Mouse (Mus musculus) A20 (cell line): Measurements from ENCODE around the gene Arrb1.

Source experiments
- DNase-seq: peaks from one replicate; pipeline ENCODE4 v3.0.0-alpha.2; 2011; ENCODE audit warnings: low read depth, low spot score

The Arrb1 gene

DNA sequence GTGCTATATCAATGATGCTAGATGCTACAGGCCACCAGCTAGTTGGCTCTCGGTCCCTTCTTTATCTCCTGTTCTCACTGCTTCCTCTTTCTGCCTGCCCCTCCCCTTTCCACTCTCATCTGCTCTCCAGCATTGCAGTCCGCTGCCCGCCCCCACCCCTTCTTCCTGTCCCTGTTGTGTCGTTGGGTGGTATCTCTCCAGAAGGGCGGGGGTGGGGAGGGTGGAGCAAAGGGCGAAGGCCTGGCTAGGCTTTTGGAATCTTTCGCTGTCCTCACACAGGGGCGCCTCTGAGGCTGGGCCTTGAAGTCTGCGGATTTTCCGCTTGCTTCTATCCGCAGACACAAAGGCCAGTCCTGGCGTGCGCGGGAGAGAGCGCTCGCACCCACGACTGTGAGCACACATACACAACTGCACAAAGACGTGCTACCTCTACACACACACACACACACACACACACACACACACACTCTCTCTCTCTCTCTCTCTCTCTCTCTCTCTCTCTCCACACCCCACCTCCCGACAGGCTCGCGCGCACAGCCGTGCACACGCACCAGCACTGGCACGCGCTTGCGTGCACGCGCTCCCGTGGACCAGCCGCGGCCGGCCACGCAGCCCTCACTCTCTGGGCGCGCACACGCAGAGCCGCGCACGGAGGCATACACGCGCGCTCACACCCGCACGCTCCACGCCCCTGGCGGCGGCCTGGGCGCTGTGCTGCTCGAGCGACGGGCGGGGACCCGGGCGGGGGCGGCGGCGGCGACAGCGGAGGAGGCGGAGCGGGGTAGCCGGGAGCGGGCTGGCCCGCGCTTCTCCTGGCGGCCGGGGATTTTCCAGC, at the start of gene Arrb1:
Arrb1 (plus strand) TSS at position 566 of the 835 bp plus-strand sequence.
- DNase-seq, result peak; percentile 91

DNA sequence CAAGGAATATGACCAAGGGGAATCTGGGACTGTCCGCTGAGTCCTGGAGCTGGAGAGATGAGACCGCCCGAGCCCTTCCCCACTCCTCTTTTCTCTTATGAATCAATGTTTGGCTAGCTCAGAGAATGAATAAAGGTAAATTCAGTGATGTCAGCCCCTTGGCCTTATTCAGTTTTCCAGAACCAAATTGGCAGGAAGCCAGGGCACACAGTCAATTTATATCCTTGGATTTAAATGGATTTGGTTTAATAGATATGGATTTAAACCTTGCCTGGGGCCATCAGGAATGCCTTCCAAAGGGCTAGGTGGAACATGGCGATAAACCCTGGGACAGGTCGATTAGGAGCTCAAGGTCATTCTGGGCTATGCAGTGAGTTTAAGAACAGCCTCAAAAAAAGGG, 45.6 kb upstream of the Arrb1 start:
- no peak for DNase-seq

DNA sequence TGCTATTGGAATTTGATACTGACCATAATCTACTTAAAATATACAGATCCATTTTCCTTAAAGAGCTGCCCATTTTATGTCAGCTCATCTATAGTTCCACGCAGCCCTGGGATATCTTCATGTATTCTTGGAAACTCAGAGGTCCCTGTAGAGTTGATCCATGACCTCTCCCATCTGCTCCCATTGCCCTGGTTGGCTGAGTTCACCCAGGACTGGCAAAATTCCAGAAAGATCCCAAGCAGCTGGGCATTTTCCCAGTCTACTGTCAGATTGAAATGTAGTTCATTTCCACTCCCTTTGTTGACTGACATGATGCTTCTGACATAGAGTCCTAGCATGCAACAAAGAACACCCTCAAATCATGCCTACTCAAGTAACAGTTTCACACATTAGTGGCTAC, 36.1 kb upstream of the Arrb1 start:
- DNase-seq, result no peak

DNA sequence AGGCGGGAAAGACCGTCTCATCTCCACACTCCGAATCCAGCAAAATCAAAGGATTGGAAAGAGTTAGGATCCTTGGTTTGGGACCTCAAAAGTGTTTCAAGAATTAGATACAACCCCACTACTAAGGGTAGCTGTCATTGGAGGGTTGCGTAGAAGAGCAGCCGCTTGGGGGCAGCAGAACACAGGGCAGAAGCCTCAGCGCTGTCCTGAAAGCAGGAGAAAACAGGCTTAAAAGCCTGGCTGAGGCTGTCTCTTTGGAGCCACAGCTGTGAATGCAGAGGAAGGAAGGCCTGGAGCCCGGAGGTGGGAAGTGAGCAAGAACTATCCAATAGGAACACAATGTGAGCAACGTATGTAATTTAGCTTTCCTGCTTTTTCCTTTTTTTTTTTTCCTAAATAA, 35.1 kb upstream of the Arrb1 start:
- DNase-seq, result peak; percentile 64

DNA sequence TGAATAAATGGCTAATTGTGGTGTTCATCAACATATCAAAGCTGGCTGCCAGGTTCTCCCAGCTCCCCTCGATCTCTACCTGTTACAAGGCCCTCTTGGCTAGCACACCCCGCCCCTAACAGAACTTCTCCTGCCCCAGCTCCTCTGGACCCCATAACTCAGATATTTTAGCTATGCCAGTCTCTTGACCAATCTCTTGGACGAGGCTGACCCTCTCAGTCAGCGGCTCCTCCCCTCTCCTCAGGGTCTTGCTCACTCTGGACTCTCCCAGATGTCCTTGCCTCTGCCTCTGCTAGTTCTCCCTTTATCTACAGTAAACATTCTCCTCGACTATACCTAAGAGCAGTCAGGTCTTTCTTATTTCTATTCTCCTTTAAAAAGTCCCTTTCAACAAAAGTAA, 34.6 kb upstream of the Arrb1 start:
- DNase-seq, result no peak

DNA sequence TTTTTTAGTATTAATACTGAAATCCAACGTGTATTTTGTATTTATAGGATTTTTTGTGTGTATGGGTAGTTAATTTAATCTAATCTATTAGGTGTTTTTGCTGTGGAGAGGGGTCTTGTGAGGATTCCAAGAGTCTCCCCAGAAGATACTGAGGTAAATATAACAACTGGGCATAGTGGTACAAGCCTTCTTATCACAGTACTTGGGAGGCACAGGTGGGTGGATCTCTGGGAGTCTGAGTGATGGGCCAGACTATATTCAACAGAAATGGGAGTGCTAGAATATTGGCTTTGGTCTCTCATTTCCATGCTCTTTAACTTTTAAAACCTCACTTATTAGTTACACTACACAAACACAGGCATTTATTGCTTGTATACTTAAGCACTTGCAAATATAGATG, 34.1 kb upstream of the Arrb1 start:
- DNase-seq, result no peak

DNA sequence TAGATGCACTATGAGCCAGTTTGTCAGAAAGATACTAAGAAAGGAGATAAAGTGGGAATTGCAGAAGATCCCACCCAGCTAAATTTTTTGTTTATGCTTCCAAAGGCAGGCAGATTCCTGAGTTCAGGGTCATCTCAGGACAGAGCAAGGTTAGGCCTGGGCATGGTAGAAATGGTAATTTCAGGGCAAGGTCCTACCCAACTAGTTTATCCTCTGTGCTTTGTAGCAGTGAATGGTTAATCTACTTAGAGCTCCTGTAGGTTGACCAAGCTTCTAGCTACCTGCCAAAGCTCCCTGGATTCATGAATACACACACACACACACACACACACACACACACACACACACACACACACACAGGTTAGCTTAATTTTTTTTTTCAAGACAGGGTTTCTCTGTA, 30.7 kb upstream of the Arrb1 start:
- DNase-seq, result no peak

DNA sequence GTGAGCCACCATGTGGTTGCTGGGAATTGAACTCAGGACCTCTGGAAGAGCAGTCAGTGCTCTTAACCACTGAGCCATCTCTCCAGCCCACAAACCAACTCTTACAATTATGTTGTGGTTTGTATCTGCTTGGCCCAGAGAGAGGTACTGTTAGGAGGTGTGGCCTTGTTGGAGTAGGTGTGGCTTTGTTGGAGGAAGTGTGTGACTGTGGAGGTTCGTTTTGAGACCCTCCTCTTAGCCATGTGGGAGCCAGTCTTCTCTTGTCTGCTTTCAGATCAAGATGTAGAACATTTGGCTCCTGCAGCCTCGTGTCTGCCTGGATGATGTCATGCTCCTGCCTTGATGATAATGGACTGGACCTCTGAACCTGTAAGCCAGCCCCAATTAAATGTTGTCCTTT, 27.1 kb upstream of the Arrb1 start:
- DNase-seq, result peak; percentile 22

DNA sequence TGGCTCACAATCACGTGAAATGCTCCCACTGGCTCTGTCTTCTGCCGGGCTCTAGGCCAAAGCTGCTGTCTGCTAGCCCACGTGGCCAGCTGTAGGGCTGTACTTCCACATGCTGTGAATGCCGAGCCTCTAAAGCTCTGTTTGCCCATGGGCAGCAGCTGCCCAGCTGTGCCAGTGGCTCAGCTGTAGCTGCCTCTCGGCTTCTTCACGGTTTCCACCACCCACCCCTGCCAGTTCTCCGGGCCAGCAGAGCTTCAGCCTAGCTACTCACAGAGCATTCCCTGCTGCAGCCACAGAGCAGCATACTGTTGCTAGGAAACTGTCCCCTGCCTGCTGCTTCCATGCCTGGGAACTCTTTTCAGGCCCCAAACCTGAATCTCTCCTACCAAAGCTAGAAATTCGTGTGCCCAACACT, 25.2 kb upstream of the Arrb1 start:
- DNase-seq, result no peak

DNA sequence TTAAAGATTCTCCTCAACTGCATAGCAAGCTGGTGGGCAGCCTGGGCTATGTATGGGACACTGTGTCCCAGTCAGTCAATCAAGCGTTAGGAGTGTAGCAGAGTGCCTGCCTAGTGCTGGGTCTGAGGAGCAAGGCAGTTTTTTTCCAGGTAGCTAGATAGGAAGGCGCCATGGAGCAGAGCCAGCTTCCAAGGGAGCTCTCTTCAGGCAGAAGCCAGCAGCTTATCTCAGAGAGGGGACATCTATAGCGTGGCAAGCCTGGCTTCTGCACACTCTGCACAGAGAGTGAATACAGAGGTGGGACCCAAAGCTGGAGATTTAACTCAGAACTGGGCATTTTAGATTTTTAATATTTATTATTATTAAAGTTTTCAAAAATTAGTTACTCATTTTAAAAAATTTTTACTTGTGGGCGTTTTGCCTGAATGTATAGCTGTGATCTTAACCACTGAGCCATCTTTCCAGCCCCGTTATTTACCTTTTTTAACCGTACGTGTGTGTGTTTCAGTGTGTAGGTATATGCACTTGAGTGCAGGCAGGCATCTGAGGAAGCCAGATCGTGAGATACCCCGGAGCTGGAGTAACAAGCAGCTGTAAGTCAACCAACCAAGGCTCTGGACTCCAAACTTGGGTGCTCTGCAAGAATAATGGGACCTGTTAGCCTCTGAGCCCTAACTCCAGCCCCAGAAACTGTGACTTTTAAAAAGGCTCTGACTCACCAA, 19.0 kb upstream of the Arrb1 start:
- DNase-seq, result no peak

DNA sequence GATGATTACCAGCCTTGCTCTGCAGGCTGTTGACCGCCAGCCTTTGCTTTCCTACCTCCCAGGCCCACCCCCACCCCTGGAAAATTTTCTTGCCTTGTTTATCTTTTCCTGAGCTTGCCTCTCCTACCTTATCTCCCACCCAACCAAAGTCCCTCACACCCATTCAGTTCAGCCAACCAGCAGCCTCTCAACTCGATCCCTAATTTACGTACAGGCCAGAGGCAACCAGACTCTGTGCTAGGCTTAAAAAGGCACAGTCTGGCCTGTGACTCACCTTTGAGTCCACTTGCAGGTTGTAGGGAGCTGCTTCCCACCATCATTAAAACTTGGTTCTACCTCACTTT, 18.5 kb upstream of the Arrb1 start:
- DNase-seq, result no peak

DNA sequence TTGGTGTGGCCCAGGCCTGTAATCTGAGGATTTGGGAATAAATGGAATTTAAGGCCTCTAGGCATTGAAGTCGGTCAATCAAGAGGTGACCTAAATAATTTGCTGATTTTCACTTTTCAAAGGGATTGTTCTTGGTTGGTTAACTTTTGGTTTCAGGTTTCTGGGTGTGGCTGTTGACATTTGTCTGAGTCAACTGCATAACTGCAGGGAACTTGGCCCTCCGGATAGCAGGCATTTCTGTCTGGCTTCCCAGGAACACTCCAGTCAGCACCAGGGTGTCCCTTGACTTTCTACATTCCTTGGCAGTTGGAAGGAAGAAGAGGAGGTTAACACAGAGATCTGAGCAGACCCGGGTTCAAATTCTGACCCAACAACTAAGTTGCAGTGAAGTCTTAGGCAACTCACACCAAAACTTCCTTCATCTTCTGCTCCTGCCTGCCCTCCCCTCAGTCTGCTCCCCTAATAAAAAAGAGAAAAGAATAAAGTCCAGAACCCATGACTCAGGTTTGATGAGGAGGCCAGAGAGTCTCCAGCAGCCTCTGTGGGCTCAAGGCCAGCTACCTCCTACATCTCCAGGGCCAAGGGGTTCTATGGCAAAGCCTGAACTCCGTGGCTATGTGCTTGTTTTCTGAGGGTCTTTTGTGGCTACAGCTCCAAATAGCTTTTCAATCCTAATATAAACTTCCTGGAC, 16.2 kb upstream of the Arrb1 start:
- no peak for DNase-seq

DNA sequence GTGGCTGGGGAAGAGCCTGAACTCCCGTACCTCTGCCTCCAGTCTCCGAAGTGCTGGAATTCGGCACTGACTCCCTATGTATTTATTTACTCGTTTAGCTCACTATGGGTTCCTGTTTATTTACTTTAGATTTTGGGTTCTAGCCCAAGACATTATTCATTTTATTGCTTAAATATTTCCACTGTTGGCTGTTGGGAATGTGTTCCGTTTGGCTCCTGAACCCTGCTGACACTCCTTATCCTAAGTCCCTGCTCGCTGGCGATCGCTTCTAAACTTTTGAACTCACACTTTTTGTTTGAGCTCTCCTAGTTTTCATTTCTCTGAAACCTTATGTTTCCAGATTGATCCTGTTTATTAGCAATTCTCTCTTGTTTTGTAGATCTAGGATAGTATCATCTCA, 12.1 kb upstream of the Arrb1 start:
- DNase-seq, result no peak

DNA sequence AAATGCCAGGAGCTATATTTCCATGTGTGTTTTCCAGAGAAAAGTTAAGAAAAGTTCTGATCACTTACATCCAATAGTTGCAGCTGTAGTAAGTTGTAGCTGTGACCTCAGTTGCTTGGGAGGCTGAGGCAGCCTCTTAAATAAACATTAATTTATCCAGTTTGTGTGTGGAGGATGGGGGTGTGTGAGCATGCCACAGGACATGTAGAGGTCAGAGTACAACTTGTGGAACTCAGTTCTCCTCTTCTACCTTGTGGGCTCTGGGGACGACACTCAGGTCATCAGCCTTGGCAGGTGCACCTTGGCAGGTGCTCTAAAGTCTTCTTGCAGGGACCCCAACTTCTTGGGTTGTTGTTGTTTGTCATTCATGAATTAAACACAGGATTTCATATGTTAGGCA, 11.4 kb upstream of the Arrb1 start:
- no peak for DNase-seq

DNA sequence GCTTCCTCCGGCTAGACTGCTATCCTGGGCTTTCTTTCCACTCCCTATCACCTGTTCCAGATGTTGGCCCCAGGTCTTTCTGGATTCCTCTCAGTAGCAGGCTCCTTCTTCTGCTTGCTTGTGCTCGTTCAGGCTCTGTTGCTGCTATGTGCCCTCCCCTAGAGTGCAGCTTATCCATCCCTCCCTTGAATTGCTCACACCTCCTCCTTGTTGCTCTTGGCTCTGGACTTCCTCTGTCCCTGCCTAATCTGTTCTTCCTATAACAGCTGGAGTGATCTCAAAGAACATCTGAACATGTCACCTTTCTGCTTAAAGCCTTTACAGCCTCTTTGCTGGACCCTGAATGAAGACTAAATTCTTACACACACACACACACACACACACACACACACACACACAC, 6.7 kb upstream of the Arrb1 start:
- no peak for DNase-seq

DNA sequence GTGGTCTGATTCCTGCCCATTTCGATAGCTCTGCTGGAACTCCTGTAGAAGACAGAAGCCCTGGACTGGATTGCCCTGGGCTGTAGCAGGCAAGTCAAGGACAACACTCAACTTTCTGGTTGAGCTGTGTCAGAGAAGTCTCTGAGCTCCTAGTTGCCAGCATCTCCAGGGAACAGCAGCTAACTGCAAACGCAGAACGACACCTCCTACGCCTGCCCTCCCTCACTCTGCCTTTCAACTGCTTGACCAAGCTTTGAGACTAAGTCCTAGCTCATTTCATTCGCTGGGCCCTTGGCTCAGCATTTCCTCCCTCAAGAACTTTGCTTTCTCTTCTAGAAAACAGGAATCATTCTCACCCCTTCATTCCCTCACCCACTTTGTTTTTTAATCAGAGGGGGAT, 5.9 kb upstream of the Arrb1 start:
- no peak for DNase-seq

DNA sequence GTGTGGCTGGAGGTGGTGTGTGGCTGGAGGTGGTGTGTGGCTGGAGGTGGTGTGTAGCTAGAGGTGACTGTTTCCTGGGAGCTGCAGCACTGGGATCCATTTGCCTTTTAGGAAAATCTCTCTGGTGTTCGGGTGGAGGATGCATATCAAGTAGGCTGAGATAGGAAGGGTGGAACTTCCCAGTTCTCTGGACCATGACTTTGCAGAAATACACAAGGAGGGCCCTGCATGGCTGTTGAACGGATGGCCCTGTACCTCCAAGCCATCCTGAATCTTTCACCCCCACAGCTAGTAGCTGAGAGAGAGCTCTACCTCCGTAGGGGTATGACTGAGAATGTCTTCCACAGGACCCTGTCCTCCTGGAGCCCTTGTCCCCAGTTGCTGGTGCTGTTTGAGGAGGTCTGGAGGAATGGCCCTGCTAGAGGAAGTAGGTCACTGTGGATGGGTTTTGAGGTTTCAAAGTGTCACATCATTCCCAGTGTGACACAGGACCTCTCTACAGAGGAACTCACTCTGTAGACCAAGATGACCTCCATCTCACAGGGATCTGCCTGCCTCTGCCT, 3.8 kb upstream of the Arrb1 start:
- DNase-seq, result no peak

DNA sequence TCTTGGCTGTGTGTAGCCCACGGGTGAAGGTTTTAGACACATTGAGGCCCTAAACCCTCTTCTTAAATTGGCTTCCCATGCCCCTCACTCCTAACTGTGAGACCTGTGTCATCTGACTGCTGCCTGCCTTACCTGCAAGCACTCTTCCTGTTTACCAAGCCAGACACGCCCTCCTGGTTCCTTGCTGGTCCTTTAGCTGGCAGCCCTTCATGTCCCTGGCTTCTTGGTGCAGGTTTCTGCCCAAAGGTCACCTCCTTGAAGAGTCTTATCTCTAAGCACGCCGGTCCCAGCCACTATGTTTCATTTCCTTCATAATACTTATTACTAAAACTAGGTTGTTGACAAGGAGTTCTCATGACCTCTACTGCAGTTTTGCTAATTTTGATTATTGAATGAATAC, 2.7 kb upstream of the Arrb1 start:
- DNase-seq, result no peak

DNA sequence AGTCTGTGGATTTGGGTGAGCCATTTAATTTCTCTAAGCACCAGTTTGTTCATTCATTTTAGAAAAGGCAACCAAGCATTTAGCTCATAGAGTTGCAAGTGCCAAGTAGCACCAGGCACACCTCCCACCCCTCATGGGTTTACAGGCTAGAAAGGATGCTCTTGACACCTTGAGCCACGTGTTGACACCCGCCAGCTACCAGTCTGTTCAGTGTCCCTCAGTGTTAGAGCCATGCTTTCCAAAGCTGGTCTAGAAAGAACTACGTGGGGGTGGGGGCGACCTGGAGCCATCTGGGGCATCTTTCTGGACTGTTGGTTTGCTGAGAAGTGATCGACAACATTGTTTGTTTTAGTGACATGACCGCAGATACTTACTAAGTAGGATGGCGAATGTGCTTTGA, 1.7 kb upstream of the Arrb1 start:
- no peak for DNase-seq

DNA sequence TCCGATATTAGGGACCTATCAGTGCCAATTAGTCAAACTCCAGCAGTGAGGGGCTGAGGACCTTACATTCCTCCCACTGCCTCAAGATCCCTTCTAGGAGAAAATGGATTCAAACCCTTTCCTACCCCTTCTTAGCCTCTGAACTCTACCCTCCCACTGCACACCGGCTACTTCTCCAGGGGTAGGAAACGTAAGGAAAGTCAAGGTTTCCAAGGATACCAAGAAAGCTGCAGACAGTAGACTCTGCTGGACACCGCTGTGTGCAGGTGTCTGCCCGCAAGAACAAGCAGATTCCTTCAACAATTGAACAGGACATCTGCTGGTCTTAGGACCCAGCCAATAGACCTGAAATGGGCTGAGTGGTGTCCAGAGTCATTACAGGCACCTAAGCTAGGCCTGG, 765 bp upstream of the Arrb1 start:
- DNase-seq, result no peak

DNA sequence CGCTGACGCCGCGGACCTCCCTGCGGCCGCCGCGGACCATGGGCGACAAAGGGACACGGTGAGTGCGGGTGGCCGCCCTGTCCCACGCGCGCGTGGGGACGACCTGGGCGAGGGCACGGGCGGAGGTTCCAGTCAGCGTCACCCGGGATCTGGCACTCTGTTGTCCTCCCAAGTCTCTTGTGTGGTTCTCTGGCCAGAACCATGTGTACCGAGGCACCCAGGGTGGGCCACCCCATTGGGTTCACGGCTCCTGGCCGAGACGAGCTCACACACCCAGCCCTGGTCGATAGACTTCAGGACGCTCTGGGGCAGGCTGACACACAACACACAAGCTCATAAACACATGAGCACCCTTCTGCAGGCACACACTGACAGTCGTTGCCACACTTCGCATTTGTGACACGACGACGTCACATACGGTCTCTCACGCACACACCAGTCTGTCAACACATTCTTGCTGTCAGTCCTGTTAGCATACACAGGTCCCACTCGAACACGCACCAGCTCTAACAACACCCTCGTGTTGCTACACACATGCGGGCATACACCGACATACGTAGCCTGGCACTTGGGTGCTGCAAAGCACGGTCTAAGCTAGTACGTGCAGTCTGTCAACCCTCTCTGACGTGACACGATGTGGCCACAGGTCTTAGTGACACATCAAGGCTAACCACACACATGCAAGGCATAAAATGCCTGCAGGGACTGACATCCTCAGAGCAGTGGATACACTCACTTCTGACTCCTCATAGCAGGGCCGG, 655 bp downstream of the Arrb1 start:
- DNase-seq, result peak; percentile 22
